In the genomic region with DNA sequence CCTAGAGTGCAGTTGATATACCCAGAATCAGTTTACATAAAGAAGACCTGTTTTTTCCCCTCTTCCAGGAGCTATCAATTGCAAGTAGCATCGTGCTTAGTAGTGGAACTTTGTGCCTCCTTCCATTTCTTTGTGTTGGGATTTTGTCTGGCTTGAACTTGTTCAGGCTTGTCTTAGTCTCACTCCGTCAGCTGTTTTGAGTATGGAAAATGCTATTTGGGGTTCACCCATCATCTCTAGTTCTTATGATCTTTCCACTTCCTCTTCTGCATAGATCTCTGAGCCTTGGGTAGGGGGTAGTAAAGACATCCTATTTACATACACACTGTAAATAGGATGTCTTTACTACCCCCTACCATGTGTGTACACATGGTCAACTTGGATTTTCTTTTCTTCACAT, we compare ENCODE assay signal across 1 mouse cellular context.
TF ChIP-seq lines count a peak whose summit lies in the region.

No protein-coding gene starts in this region.

TF ChIP-seq in CH12.LX, 34 proteins besides CTCF, POLR2A, EP300 and RAD21 (continued from another document):
- TF ChIP-seq JUN (IDR thresholded peaks at IDR 0.05; ENCODE audit: insufficient read depth, low read depth, low read length) (no peak; the same call in 1 of the 2 replicates), BHLHE40 (IDR thresholded peaks at IDR 0.05; ENCODE audit: low read depth, low read length) (0 out of 2 replicates have a peak, but pooled peaks have one; percentile 30), GABPA (IDR thresholded peaks at IDR 0.05; ENCODE audit: insufficient replicate concordance, low read depth, low read length) (no peak)
